Mouse (Mus musculus) urinary bladder, adult 2 months (tissue): ENCODE data around the gene Gm5089. TPM values are rescaled to one million over a fixed set of nuclear protein-coding genes. Genes with fewer than 3 reads are reported as not detected.

Experiments used
- DNase-seq: peaks from one replicate; pipeline ENCODE4 v3.0.0; 2022; ENCODE audit warnings: low spot score
- polyA plus RNA-seq: library from polyadenylated mRNA; depleted of rRNA; stranded (reverse); fragments of >200 nt; gene quantifications from 2 replicates; pipeline ENCODE4 v1.2.3, GENCODE M21; 2012; rRNA removed

The Gm5089 gene
- polyA plus RNA-seq, 1 experiment, result not detected

GRCm38 (mm10) chr14:122386281-122387130 is 64.4 kb downstream of the Gm5089 start:
- DNase-seq, result no peak

- no peak for DNase-seq
Observed at GRCm38 (mm10) chr14:122385758-122386157, 65.2 kb downstream of the Gm5089 start.

- DNase-seq, result no peak
Observed at GRCm38 (mm10) chr14:122385238-122385534, 65.7 kb downstream of the Gm5089 start.

Other genes with a start within 250 kb of the Gm5089 start
- not detected in 2 replicates for gene Zic5, start 14.6 kb upstream of the Gm5089 start, polyA plus RNA-seq
- 0.07 TPM in 1 of 2 replicates, not detected in the other for gene Zic2, start 24.3 kb upstream of the Gm5089 start, polyA plus RNA-seq
- gene Gm10837, start 39.5 kb upstream of the Gm5089 start, polyA plus RNA-seq, result not detected in 2 replicates
- 27.3 and 28.3 TPM in 2 replicates for gene Pcca, start 83.2 kb upstream of the Gm5089 start, polyA plus RNA-seq